Mouse (Mus musculus) liver, embryonic 14.5 days (tissue): ENCODE measurements around the gene Smoc2. TPM values are rescaled to one million over a fixed set of nuclear protein-coding genes. Genes with fewer than 3 reads are reported as not detected.

Experiments
- ATAC-seq: fragments of 200-750 bp; cut with Nextera tagmentation; 2 replicates; pipeline ENCODE4 v1.8.0; 2017; ENCODE audit warnings: moderate number of reproducible peaks, mild to moderate bottlenecking, moderate library complexity; ENCODE audit not compliant: insufficient read depth
- DNase-seq, 3 experiments: peaks; one replicate each; pipeline ENCODE4 v3.0.0-alpha.2; 2012 to 2013; ENCODE audit warnings: low read depth in 3 of 3, low spot score in 3 of 3
- H3K27ac ChIP-seq: fragments of 300-500 bp; sonication (generic); 2 replicates; pipeline ENCODE4 v1.5.1; 2014; ENCODE audit warnings: moderate library complexity, mild to moderate bottlenecking, control low read depth, inconsistent platforms
- H3K27me3 ChIP-seq: fragments of 300-500 bp; sonication (generic); 2 replicates; pipeline ENCODE4 v1.6.1; 2014; ENCODE audit warnings: mild to moderate bottlenecking, low read length, moderate library complexity; ENCODE audit not compliant: control insufficient read depth, insufficient read depth
- H3K36me3 ChIP-seq: fragments of 300-500 bp; sonication (generic); replicated peaks from 2 replicates; pipeline ENCODE4 v1.6.1; 2014; ENCODE audit warnings: low read depth; ENCODE audit not compliant: control insufficient read depth, insufficient read depth
- H3K4me1 ChIP-seq, 2 experiments: fragments of 200-500 bp in 1 of 2; fragments of 300-500 bp in 1 of 2; sonication (generic) in 1 of 2; replicated peaks; 2 replicates each; pipeline ENCODE4 v1.6.1; 2012 to 2014; ENCODE audit warnings: antibody characterized with exemption in 1 of 2, inconsistent platforms in 1 of 2, low read length in 1 of 2; ENCODE audit not compliant: control insufficient read depth in 2 of 2, insufficient read depth in 2 of 2
- H3K4me2 ChIP-seq: fragments of 300-500 bp; sonication (generic); 2 replicates; pipeline ENCODE4 v1.6.1; 2014; ENCODE audit warnings: low read depth, mild to moderate bottlenecking, control low read depth, moderate library complexity
- H3K4me3 ChIP-seq, 2 experiments: fragments of 200-500 bp in 1 of 2; fragments of 300-500 bp in 1 of 2; sonication (generic) in 1 of 2; 2 replicates each; pipeline ENCODE4 v1.5.1; 2012 to 2014; ENCODE audit warnings: low read depth in 2 of 2, low read length in 2 of 2, mild to moderate bottlenecking in 2 of 2, control low read depth in 1 of 2, inconsistent platforms in 1 of 2, moderate library complexity in 1 of 2; ENCODE audit not compliant: insufficient read depth in 1 of 2
- H3K9ac ChIP-seq: fragments of 300-500 bp; sonication (generic); replicated peaks from 2 replicates; pipeline ENCODE4 v1.6.1; 2014; ENCODE audit warnings: mild to moderate bottlenecking, control low read depth, moderate library complexity
- H3K9me3 ChIP-seq: fragments of 300-500 bp; sonication (generic); 2 replicates; pipeline ENCODE4 v1.6.1; 2016; ENCODE audit warnings: low read length, mixed read lengths; ENCODE audit not compliant: control insufficient read depth
- CTCF ChIP-seq: IDR thresholded peaks from 2 replicates; pipeline ENCODE4 v1.5.1; 2016; ENCODE audit warnings: antibody characterized with exemption, low read depth, control low read depth
- EP300 ChIP-seq: IDR thresholded peaks from 2 replicates; pipeline ENCODE4 v1.6.1; 2016; ENCODE audit warnings: antibody characterized with exemption, low read depth
- WGBS: fragments of 180-500 bp; shearing (Covaris S2); extraction: QIAGEN DNeasy Blood & Tissue Kit; methylation state at CpG from one replicate; pipeline ENCODE4 v1.1.7; 2014; ENCODE audit not compliant: insufficient replicate concordance; 5-methylcytosine and 5-hydroxymethylcytosine counted together
- polyA plus RNA-seq, 2 experiments: library from polyadenylated mRNA; depleted of rRNA in 1 of 2; stranded (reverse) in 1 of 2; unstranded in 1 of 2; fragments of >200 nt; fragmentation: Nextera tagmentation in 1 of 2; extraction: Ambion mirVana in 1 of 2; gene quantifications; 2 replicates each; pipeline versions ENCODE4 v1.2.1 to v1.2.3; 2012 to 2014

Smoc2 gene
- polyA plus RNA-seq, 2 experiments = 2.4 to 3.8 TPM

DNA sequence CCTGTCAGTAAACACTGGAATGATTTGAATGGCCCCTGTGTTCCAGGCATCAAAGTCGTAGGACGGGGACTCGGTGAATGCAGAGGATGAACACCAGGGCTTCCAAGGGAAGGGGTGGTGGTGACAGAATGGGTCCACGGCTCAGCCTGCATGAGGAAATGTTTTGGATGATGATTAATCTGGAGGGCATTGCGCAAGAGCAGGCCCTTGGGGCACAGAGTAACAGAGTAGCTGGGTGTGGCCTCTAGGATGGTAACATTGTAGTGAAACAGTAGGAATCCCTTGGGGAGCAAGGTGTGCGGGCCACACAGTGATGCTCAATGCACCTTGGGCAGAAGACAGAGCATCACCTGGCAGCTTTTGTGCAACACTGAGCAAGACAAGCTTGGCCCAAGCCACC lies 92.3 kb downstream of the Smoc2 start:
- Histone ChIP-seq H3K9ac (no peak overlapping the region), H3K36me3 (no peaks in the 10 kb centered on the region), H3K4me1 (0 out of 4 replicates have a peak, but pooled peaks cover 0 to 2% of the 10 kb centered on the region in 2 experiments), H3K4me2 (no peak overlapping the region), H3K9me3 (no peaks in the 10 kb centered on the region), H3K4me3 (no peak overlapping the region), H3K27ac (no peak overlapping the region), H3K27me3 (no peaks in the 10 kb centered on the region)
- peak; percentile 56; the same call in 1 of the 2 replicates for ATAC-seq
- DNase-seq = peak in 1 of 3 experiments; percentile 19
- WGBS = 41% methylated on average over 6 of the region's 6 CpGs
- no peak for TF ChIP-seq EP300
- no peak for TF ChIP-seq CTCF

DNA sequence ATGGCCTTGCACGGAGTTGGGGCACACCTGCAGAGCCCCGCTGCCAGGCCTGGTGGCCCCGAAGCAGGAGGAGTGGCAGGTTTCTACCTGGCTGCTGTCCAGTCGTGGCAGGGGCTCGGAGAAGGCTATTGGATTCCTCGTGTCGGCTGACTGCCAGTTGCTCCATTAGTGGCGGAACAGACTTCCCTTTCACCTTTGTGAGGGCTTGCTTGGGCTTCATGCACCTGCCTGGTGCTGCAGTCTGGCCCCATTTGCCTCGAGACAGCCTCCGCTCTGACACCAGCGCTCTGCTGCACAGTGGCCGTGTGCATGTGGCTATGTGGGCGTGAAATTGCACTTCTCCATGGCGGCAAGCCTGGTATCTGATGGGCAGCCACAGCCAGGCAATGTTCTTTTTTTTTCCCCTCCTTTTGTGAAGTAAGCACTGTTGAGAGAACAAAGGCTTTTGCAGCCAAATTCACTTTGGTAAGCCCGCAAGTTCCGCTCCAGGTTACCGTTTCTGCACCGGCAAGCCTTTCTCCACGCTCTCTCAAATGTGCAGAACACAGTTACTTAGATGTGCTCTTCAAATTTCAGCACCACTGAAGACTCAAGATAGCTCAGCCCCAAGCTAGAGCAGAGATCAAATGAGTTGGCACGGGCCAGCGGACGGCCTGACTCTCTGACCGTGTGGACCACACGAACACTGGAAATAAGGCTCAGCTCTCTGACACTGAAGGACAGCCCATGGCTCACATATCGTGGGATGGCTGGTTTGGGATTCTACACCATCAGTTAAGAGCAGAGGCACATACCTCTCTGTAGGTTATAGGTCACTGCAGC lies 93.2 kb downstream of the Smoc2 start:
- Histone ChIP-seq H3K27ac (no peak overlapping the region), H3K36me3 (no peaks in the 10 kb centered on the region), H3K4me3 (no peak overlapping the region), H3K9me3 (no peaks in the 10 kb centered on the region), H3K4me1 (0 out of 4 replicates have a peak, but pooled peaks cover 0 to 2% of the 10 kb centered on the region in 2 experiments), H3K4me2 (no peak overlapping the region), H3K9ac (no peak overlapping the region), H3K27me3 (no peaks in the 10 kb centered on the region)
- TF ChIP-seq CTCF = no peak
- no peak for TF ChIP-seq EP300
- no peak for ATAC-seq
- DNase-seq = no peak
- 68% methylated on average over 25 of the region's 25 CpGs for WGBS

DNA sequence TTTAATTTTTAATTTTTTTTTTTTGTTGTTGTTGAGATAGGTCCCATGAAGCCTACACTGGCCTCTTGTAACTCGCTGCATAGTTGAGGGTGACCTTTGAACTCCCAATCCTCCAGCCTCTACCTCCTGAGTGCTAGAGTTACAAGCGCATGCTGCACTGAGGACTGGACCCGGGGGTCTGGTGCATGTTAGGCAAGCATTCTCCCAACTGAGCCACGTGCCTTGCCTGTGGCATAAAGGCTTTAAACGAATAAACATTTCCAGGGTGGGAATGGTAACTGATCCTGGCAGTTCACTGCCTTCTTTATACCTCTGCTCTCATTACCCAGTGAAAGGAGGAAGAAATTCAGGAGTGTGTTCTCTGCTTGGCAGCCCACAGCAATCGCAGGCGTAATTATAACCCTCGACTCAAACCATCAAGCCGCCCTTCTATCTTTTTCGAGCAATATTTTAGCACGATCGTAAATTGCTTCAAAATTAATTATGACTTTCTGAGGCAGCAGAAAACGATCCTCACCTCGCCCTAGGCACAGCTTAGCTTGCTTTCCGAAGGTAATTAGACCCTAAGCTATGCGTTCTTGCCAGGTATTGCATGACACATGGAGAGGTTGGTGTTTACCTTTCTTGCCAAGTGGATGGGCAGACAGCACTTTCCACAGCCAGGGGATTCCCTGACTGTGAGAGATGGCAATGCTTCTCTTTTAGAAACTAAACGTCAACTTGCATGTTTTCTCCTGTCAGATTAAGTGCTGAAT lies 99.6 kb downstream of the Smoc2 start:
- ATAC-seq (no peak), DNase-seq (no peak)
- H3K4me1 ChIP-seq = no peaks in the 10 kb centered on the region
- no peak overlapping the region for H3K4me3 ChIP-seq
- TF ChIP-seq CTCF = no peak
- TF ChIP-seq EP300 = no peak
- no peak overlapping the region for H3K27ac ChIP-seq
- H3K36me3 ChIP-seq = no peaks in the 10 kb centered on the region
- 58% methylated on average over 17 of the region's 17 CpGs for WGBS
- H3K27me3 ChIP-seq = no peaks in the 10 kb centered on the region
- H3K9ac ChIP-seq = no peak overlapping the region
- H3K4me2 ChIP-seq = no peak overlapping the region
- H3K9me3 ChIP-seq = no peaks in the 10 kb centered on the region

DNA sequence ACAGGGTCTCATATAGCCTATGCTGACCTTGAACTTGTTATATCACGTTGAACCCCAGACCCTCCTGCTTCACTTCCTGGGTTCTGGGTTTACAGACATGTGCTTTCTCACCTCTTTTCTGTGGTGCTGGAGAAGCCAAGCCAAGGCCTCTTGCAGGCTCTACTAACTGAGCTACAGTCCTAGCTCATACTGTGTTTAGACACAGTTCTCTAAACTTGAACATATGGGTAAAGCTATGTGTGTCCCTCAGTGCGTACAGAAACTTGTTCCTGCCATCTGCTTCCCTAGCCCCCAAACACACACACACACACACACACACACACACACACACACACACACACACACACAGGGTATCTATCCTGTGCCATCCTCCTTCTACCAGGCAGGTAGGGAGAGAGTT lies 100.2 kb downstream of the Smoc2 start:
- H3K27me3 ChIP-seq = no peaks in the 10 kb centered on the region
- no peak for ATAC-seq
- WGBS = 53% methylated on average over 2 of the region's 2 CpGs
- H3K4me1 ChIP-seq = no peaks in the 10 kb centered on the region
- no peak overlapping the region for H3K4me2 ChIP-seq
- H3K4me3 ChIP-seq = no peak overlapping the region
- H3K9ac ChIP-seq = no peak overlapping the region
- TF ChIP-seq CTCF = no peak
- TF ChIP-seq EP300 = no peak
- H3K27ac ChIP-seq = no peak overlapping the region
- no peaks in the 10 kb centered on the region for H3K36me3 ChIP-seq
- H3K9me3 ChIP-seq = no peaks in the 10 kb centered on the region
- DNase-seq = no peak

DNA sequence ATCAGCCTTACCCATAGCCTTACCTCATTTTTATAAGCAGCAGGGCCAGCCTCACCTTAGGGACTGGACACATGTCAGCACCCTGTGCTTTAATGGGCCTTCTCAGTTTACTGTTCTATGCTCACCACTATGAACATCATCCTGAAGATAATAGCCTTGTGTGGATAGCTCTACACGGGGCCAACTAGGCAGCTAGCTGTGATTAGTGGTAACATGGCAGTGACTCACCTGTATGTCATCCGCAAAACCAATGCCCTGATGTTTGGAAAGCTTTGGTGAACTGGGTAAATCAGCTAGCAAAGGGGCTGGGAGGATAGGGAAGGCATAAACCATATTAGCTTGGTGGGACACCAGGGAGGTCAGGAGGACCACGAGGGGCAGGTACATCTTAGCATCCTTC lies 100.7 kb downstream of the Smoc2 start:
- Histone ChIP-seq H3K27ac (no peak overlapping the region), H3K27me3 (no peaks in the 10 kb centered on the region), H3K4me1 (no peaks in the 10 kb centered on the region), H3K4me2 (no peak overlapping the region), H3K36me3 (no peaks in the 10 kb centered on the region), H3K9ac (no peak overlapping the region), H3K4me3 (no peak overlapping the region), H3K9me3 (no peaks in the 10 kb centered on the region)
- ATAC-seq (no peak), DNase-seq (no peak)
- 42% methylated on average over 3 of the region's 3 CpGs for WGBS
- TF ChIP-seq EP300 (no peak), CTCF (no peak)
